Mouse (Mus musculus) gastrocnemius, postnatal 4 days (tissue): ENCODE data around the gene Tbc1d9. TPM values are rescaled to one million over a fixed set of nuclear protein-coding genes. Genes with fewer than 3 reads are reported as not detected.

Source experiments
- DNase-seq, 2 experiments: peaks; one replicate each; pipeline ENCODE4 v3.0.0; 2021 to 2022; ENCODE audit warnings: low spot score in 2 of 2, mixed read lengths in 2 of 2
- total RNA-seq, 2 experiments: library from RNA; stranded (reverse); gene quantifications; 2 replicates each; pipeline ENCODE4 v1.2.3; 2021

The Tbc1d9 gene
- total RNA-seq, 2 experiments from 2014 or later: 4.5 TPM

- no peak for DNase-seq
Observed at GRCm38 (mm10) chr8:83177317-83178195, 12.4 kb downstream of the Tbc1d9 start.

GRCm38 (mm10) chr8:83178228-83178742 is 13.1 kb downstream of the Tbc1d9 start:
- no peak for DNase-seq

DNA sequence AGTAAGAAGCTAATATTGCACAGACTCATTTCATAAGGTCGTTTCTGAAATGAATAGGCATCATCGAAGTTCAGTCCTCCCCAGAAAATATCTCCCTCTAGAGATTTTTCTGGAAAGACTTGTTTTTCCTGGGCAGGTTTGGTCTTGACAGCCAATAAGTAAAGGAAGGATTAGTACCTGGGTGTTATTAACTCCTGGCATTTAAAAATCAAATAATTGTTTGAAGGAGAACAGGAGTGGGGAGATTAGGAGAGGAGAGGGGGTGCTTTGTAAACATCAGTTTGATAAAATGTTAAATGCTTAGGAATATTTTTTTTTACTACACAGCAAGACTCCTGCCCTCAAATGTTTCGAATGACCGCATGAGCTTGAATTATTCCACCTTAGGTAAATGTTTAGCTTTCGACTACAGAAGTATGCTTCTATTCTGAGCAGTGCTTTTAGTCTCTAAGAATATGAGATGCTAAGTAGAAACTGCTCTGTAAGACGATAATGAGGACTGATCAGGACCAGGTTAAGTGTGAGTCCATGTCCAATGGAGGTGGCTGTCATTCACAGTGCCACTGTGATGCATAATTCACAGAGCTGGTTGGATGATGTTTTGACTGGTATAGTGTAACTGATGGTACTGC is 16.8 kb downstream of the Tbc1d9 start:
- no peak for DNase-seq

DNA sequence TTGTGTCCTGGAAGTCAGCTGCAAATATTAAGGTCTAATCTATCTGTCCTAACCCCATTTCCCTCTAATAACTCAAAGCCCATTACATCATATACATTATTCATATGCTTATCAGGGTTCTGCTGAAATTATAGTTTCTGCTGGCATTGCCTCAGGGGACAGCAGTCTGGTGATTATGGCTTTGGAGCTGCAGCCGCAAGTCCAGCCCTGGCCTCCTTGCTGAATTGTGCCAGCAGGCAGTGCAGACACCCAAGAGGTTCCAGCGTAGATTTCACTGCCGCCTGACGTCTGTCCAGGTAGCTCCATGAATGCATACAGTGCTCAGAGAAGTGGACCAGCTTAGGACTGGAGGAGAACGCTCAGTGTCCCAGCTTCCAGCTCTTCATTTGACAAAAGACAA is 17.6 kb downstream of the Tbc1d9 start:
- no peak for DNase-seq

DNA sequence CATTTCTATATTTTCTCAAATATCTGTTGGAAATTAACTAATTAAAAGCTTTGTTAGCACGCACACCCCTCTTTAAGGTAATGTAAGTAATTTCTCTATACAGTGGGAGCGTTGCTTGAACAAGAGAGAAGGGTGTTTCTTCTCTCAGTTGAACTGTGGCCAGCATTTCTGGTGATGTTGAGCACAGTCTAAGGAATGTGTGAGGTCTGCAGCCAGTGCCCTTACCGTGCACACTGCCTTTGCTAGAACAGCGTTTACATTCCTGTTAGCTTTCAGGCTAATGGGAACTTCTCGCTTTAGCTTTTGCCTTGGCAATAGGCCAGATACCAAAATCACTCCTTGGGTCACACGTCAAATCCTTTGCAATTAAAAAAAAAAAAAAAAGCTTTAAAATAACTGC is 21.2 kb downstream of the Tbc1d9 start:
- DNase-seq: no peak

GRCm38 (mm10) chr8:83187363-83187962 is 22.3 kb downstream of the Tbc1d9 start:
- no peak for DNase-seq

DNA sequence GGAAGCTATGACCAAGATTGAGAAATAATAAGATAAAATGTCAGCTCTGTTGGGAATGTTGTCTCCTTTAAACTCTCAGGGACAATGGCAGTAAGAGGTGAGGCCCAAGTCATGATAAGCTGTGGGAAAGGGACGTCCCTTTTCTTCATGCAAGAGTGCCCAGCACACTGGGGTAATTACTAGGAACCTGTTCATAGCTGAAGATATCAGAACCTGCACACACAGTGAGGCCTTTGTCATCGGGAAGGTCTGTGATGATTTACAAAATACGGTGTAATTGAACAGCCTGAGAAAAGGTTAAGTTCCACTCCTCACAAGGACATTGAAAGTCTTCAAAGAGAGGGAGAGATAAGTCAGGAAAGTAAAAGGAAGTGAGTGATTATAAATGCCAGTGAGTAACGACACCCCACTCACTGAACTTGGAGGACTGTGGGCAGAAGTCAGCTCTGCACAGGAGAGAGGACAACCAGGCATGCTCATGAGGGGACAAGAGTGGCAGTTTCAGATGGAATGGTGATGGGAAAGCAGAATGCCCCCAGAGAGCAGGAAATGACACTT is 24.5 kb downstream of the Tbc1d9 start:
- no peak for DNase-seq

- no peak for DNase-seq
Observed at GRCm38 (mm10) chr8:83196088-83196487, 30.9 kb downstream of the Tbc1d9 start.

GRCm38 (mm10) chr8:83199715-83200114 is 34.6 kb downstream of the Tbc1d9 start:
- DNase-seq: no peak

DNA sequence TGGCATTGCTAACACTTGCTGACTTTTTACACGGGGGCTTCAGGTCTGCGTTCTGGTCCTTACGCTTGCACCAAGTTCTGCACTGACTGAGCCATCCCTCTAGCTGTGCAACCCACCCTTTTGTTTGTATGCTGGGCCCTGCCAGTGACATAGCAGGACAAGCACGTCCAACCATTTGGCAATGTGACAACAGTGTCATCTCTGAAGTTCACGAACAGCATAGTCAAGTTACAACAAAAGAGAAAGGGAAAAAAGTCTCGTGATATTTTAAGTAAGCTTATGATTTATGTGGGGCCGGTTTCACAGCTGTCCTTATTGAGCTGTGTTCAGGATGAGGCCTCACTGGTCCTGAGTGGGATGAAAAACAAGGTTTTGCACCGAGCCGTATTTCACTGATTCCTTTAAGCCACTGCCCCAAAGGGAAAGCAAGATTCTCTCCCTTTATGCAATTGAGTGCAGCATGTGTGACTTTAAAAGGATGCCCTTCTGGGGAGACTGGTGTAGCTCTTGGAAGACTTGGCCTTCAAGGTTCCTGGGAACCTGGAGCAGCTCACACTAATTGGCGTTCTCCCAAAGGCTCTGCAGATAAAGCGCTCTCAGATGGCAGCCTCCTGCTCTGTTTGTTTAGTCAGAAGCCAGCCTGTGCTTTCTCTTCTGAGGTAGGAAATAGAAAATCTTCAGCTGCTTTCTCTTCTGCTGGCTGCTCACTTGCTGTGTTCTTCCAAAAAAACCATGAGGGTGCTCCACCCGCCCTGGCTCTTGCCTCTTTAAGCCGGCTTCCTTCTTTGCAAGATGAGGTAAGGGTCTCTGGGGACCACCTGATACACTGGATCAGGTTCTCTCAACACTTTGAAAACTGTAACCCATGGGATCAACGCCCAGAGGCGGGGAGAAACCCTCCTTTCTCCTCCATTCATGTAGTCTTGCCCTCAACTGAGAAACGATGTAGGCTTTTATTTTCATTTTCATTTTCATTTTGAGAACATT is 35.3 kb downstream of the Tbc1d9 start:
- DNase-seq: peak in 1 of 2 experiments; percentile 33

GRCm38 (mm10) chr8:83202946-83203345 is 37.8 kb downstream of the Tbc1d9 start:
- DNase-seq: no peak

GRCm38 (mm10) chr8:83205907-83206306 is 40.8 kb downstream of the Tbc1d9 start:
- DNase-seq: no peak

DNA sequence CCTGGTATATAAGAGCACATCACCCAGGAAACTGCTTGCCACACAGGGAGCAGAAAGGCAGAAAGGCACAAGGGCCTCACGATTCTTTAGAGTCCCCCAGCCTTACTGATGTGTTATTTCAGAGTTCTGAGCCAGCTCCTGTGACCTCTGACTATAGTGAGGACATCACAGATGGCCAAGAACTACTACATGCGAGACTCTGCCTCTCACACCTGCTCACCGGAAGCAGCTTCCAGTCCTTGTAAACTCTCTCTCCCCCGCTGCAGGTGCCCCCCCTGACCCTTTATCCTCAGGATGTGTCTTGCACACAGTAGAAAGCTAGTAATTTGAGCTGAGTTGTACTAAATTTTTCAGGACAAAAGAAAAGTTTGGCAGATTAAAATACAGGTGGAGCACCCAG is 44.4 kb downstream of the Tbc1d9 start:
- no peak for DNase-seq

- no peak for DNase-seq
Observed at GRCm38 (mm10) chr8:83210676-83211075, 45.5 kb downstream of the Tbc1d9 start.

GRCm38 (mm10) chr8:83215065-83215464 is 49.9 kb downstream of the Tbc1d9 start:
- no peak for DNase-seq

- DNase-seq: no peak
Observed at GRCm38 (mm10) chr8:83216520-83216919, 51.4 kb downstream of the Tbc1d9 start.

GRCm38 (mm10) chr8:83217196-83217595 is 52.0 kb downstream of the Tbc1d9 start:
- DNase-seq: no peak

DNA sequence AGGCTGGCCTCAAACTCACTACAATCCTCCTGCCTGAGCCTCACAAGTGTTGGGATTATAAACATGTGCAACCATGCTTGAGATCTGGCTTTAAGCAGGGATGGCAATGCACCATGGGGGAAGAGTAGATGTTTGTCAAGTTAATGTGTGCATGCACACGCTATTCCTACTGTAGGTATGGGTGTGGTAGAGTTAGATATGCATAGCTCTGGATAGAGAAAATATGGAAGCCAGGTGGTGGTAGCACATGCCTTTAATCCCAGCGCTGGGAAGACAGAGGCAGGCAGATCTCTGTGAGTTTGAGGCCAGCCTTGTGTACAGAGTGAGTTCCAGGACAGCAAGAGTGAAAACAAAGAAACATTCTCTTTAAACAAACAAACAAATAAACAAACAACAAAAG is 52.7 kb downstream of the Tbc1d9 start:
- no peak for DNase-seq

- DNase-seq: no peak
Observed at GRCm38 (mm10) chr8:83219392-83219791, 54.2 kb downstream of the Tbc1d9 start.

GRCm38 (mm10) chr8:83220746-83221145 is 55.6 kb downstream of the Tbc1d9 start:
- no peak for DNase-seq
